Mouse (Mus musculus) stomach, postnatal 0 days (tissue): ENCODE measurements around the gene Pde10a.

Experiments used
- CTCF ChIP-seq: IDR thresholded peaks from 2 replicates; pipeline ENCODE4 v1.5.1; 2016; ENCODE audit warnings: antibody characterized with exemption, low read depth, mild to moderate bottlenecking, moderate library complexity
- EP300 ChIP-seq: optimal IDR thresholded peaks from 2 replicates; pipeline ENCODE3; 2016; ENCODE audit warnings: antibody characterized with exemption

- TF ChIP-seq CTCF (no peak), EP300 (no peak)
Observed at GRCm38 (mm10) chr17:8985714-8986113, 460.5 kb downstream of the Pde10a start.
